Mouse (Mus musculus) kidney, adult 2 months (tissue): ENCODE data around the gene Inpp5k. TPM values are rescaled to one million over a fixed set of nuclear protein-coding genes. Genes with fewer than 3 reads are reported as not detected.
A peak's percentile ranks its signal among the peaks of the same experiment; 100 is the strongest.
"Not testable (repeated sequence)": the region's sequence is repeated elsewhere in the genome, so short reads cannot be mapped to it uniquely, and the experiment has no call there.

ENCODE experiments used
- DNase-seq: peaks from one replicate; pipeline ENCODE4 v3.0.0; 2021
- H3K27ac ChIP-seq: fragments of 200-500 bp; 2 replicates; pipeline ENCODE4 v1.5.1; 2012; ENCODE audit warnings: low read depth, low read length, control low read depth, inconsistent platforms; ENCODE audit not compliant: insufficient read depth
- H3K27me3 ChIP-seq: fragments of 200-500 bp; replicated peaks from 2 replicates; pipeline ENCODE4 v1.6.1; 2012; ENCODE audit warnings: mild to moderate bottlenecking, moderate library complexity, low read length, inconsistent platforms; ENCODE audit not compliant: control insufficient read depth, insufficient read depth
- H3K36me3 ChIP-seq: fragments of 200-500 bp; 2 replicates; pipeline ENCODE4 v1.6.1; 2012; ENCODE audit warnings: mild to moderate bottlenecking, moderate library complexity, low read length, inconsistent platforms; ENCODE audit not compliant: control insufficient read depth, insufficient read depth
- H3K4me1 ChIP-seq: fragments of 200-500 bp; 2 replicates; pipeline ENCODE4 v1.6.1; 2011; ENCODE audit warnings: low read length; ENCODE audit not compliant: control insufficient read depth, insufficient read depth
- H3K4me3 ChIP-seq: fragments of 200-500 bp; 2 replicates; pipeline ENCODE4 v1.5.1; 2011; ENCODE audit warnings: mild to moderate bottlenecking, low read depth, low read length, control low read depth; ENCODE audit not compliant: insufficient read depth
- CTCF ChIP-seq: fragments of 200-500 bp; conservative IDR thresholded peaks from 2 replicates; pipeline ENCODE4 v1.5.1; 2011; ENCODE audit warnings: low read depth, mild to moderate bottlenecking, control low read depth, low read length, moderate library complexity, mixed read lengths; ENCODE audit not compliant: insufficient read depth, insufficient read length
- POLR2A ChIP-seq: fragments of 200-500 bp; IDR thresholded peaks from one replicate; pipeline ENCODE4 v1.6.1; 2011; ENCODE audit warnings: low read depth, low read length, control low read depth
- WGBS: fragments of 180-500 bp; shearing (Covaris S2); methylation state at CpG from one replicate; pipeline ENCODE4 v1.1.7; 2018; 5-methylcytosine and 5-hydroxymethylcytosine counted together
- polyA plus RNA-seq: library from polyadenylated mRNA; depleted of rRNA; stranded (reverse); fragments of >200 nt; gene quantifications from 2 replicates; pipeline ENCODE4 v1.2.3, GENCODE M21; 2012; rRNA removed

The Inpp5k gene
- polyA plus RNA-seq, 1 experiment, result 71.5 TPM

DNA sequence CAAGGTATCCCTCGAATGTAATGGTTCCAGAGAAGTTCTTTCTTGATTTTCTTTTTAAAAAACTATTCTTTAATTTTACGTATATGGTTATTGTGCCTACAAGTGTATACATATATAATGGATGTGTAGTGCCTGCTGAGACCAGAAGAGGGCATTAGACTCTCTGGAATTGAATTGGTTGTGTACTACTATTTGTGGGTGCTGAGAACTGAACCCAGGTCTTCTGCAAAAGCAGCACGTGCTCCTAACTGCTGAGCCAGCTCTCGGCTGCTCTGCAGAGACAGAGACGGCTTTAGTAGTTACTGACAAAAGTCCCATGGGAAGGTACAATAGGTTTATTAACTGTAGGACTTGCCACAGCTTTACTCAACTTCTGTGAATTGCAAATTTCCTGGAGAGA, 53.7 kb downstream of the Inpp5k start:
- 91% methylated on average over 5 of the region's 5 CpGs for WGBS
- Histone ChIP-seq H3K4me1 (peaks cover 24% of the 10 kb centered on the region), H3K4me3 (no peak overlapping the region), H3K36me3 (no peaks in the 10 kb centered on the region), H3K27ac (no peak overlapping the region), H3K27me3 (no peaks in the 10 kb centered on the region)
- TF ChIP-seq POLR2A (no peak), CTCF (no peak)
- DNase-seq, result no peak

DNA sequence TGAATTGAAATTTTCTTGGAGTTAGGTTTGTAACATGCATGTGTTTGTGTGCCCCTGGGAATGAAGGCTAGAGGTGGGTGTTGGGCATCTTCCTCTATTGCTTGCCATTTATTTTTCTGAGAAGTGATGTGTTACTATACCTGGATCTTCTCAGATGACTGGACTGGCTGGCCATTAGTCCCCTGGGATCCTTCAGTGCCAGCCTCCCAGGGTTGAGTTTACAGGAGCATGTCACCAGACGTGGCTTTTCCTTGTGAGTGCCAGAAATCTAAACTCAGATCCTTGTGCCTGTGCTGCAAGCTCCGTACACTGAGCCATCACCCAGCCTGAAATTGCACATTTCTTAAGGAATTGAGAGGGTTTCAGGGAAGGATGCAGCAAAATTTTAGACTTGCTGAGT, 54.2 kb downstream of the Inpp5k start:
- TF ChIP-seq CTCF, result no peak
- TF ChIP-seq POLR2A, result no peak
- Histone ChIP-seq H3K27ac (no peak overlapping the region), H3K36me3 (no peaks in the 10 kb centered on the region), H3K4me3 (no peak overlapping the region), H3K4me1 (peaks cover 24% of the 10 kb centered on the region), H3K27me3 (no peaks in the 10 kb centered on the region)
- 37% methylated on average over 2 of the region's 2 CpGs for WGBS
- DNase-seq, result no peak

GRCm38 (mm10) chr11:75687343-75687993, 56.7 kb downstream of the Inpp5k start:
- no peak for TF ChIP-seq CTCF
- no peak for TF ChIP-seq POLR2A
- WGBS, result 47% methylated on average over 2 of the region's 2 CpGs
- H3K27ac ChIP-seq, result peak overlapping the region; percentile 77
- H3K36me3 ChIP-seq, result peaks cover under 1% of the 10 kb centered on the region; the same call in 1 of the 2 replicates
- H3K4me1 ChIP-seq, result peaks cover 15% of the 10 kb centered on the region
- peak; percentile 60 for DNase-seq
- no peak overlapping the region for H3K4me3 ChIP-seq
- H3K27me3 ChIP-seq, result no peaks in the 10 kb centered on the region

DNA sequence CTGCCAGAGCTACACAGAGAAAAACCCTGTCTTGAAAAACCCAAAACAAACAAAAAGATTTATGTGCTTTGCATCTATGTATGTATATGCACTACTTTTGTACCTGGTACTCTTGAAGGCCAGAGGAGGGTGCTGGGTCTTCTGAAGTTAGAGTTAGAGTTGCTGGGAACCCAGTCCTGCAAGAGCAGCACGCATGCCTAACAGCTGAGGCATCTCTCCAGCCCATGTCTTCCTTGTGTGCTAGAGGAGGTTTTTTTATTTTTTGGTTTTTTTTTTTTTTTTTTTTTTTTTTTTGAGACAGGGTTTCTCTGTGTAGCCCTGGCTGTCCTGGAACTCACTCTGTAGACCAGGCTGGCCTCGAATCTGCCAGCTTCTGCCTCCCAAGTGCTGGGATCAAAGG, 57.3 kb downstream of the Inpp5k start:
- H3K4me1 ChIP-seq, result peaks cover 15% of the 10 kb centered on the region
- H3K36me3 ChIP-seq, result peaks cover 2% of the 10 kb centered on the region; the same call in 1 of the 2 replicates
- H3K4me3 ChIP-seq, result no peak overlapping the region
- TF ChIP-seq CTCF (no peak), POLR2A (no peak)
- DNase-seq, result no peak
- WGBS, result 54% methylated on average over 2 of the region's 2 CpGs
- H3K27me3 ChIP-seq, result no peaks in the 10 kb centered on the region
- H3K27ac ChIP-seq, result peak overlapping the region; percentile 77

GRCm38 (mm10) chr11:75689977-75690376, 59.2 kb downstream of the Inpp5k start:
- H3K27me3 ChIP-seq, result no peaks in the 10 kb centered on the region
- peaks cover 2% of the 10 kb centered on the region; the same call in 1 of the 2 replicates for H3K36me3 ChIP-seq
- 70% methylated on average over 1 of the region's 1 CpGs for WGBS

GRCm38 (mm10) chr11:75691047-75691446, 60.3 kb downstream of the Inpp5k start:
- Histone ChIP-seq H3K4me3 (no peak overlapping the region), H3K27me3 (no peaks in the 10 kb centered on the region), H3K27ac (no peak overlapping the region), H3K4me1 (peaks cover 13% of the 10 kb centered on the region), H3K36me3 (peaks cover 2% of the 10 kb centered on the region; the same call in 1 of the 2 replicates)
- no peak for DNase-seq
- TF ChIP-seq POLR2A, result no peak

More at GRCm38 (mm10) chr11:75689977-75690376, 59.2 kb downstream of the Inpp5k start:
- Histone ChIP-seq H3K27ac (no peak overlapping the region), H3K4me1 (peaks cover 15% of the 10 kb centered on the region), H3K4me3 (no peak overlapping the region)
- TF ChIP-seq POLR2A (no peak), CTCF (no peak)
- DNase-seq, result no peak

GRCm38 (mm10) chr11:75693570-75693969, 62.8 kb downstream of the Inpp5k start:
- Histone ChIP-seq H3K4me3 (no peak overlapping the region), H3K27me3 (no peaks in the 10 kb centered on the region), H3K36me3 (peaks cover 6% of the 10 kb centered on the region), H3K4me1 (no peaks in the 10 kb centered on the region), H3K27ac (no peak overlapping the region)
- TF ChIP-seq POLR2A (no peak), CTCF (no peak)
- WGBS, result 77% methylated on average over 5 of the region's 5 CpGs
- DNase-seq, result no peak

GRCm38 (mm10) chr11:75697464-75697863, 66.7 kb downstream of the Inpp5k start:
- H3K27me3 ChIP-seq, H3K4me1 ChIP-seq, H3K4me3 ChIP-seq, H3K27ac ChIP-seq, DNase-seq, H3K36me3 ChIP-seq: not testable (repeated sequence)
- WGBS, result 92% methylated on average over 3 of the region's 3 CpGs

Other genes starting within 250 kb of the Inpp5k start
- 17.2 and 29.9 TPM in 2 replicates for gene Serpinf1, start 208.3 kb upstream of the Inpp5k start, polyA plus RNA-seq
- gene Serpinf2, start 191.4 kb upstream of the Inpp5k start, polyA plus RNA-seq, result 126 and 141 TPM in 2 replicates
- 17.7 and 21.0 TPM in 2 replicates for gene Wdr81, start 176.3 kb upstream of the Inpp5k start, polyA plus RNA-seq
- 14.2 and 14.6 TPM in 2 replicates for gene Tlcd2, start 169.3 kb upstream of the Inpp5k start, polyA plus RNA-seq
- gene Prpf8, start 144.2 kb upstream of the Inpp5k start, polyA plus RNA-seq, result 88.0 and 92.7 TPM in 2 replicates
- gene Rilp, start 120.9 kb upstream of the Inpp5k start, polyA plus RNA-seq, result 19.3 and 19.8 TPM in 2 replicates
- 13.3 and 17.3 TPM in 2 replicates for gene Scarf1, start 117.4 kb upstream of the Inpp5k start, polyA plus RNA-seq
- 148 and 174 TPM in 2 replicates for gene Slc43a2, start 99.3 kb upstream of the Inpp5k start, polyA plus RNA-seq
- 43.8 and 60.3 TPM in 2 replicates for gene Pitpna, start 42.9 kb upstream of the Inpp5k start, polyA plus RNA-seq
- 88.9 and 99.7 TPM in 2 replicates for gene Myo1c, start 19.5 kb downstream of the Inpp5k start, polyA plus RNA-seq
- gene Crk, start 48.3 kb downstream of the Inpp5k start, polyA plus RNA-seq, result 48.4 and 62.4 TPM in 2 replicates
- 194 and 274 TPM in 2 replicates for gene Ywhae, start 101.9 kb downstream of the Inpp5k start, polyA plus RNA-seq
- 0.34 and 0.36 TPM in 2 replicates for gene Doc2b, start 165.1 kb downstream of the Inpp5k start, polyA plus RNA-seq